Mouse (Mus musculus) intestine, embryonic 14.5 days (tissue): ENCODE results near the gene Nol3. TPM values are rescaled to one million over a fixed set of nuclear protein-coding genes. Genes with fewer than 3 reads are reported as not detected.

ENCODE experiments used
- ATAC-seq: fragments of 200-750 bp; cut with Nextera tagmentation; replicated peaks from 2 replicates; pipeline ENCODE4 v1.8.0; 2017; ENCODE audit warnings: low read depth, moderate number of reproducible peaks, moderate TSS enrichment, moderate library complexity; ENCODE audit not compliant: low FRiP score, low TSS enrichment
- DNase-seq: peaks from one replicate; pipeline ENCODE4 v3.0.0-alpha.2; 2018; ENCODE audit warnings: low spot score
- H3K27ac ChIP-seq: fragments of 300-500 bp; sonication (generic); 2 replicates; pipeline ENCODE4 v1.5.1; 2014; ENCODE audit warnings: low read depth, mild to moderate bottlenecking, control low read depth
- H3K27me3 ChIP-seq: fragments of 300-500 bp; sonication (generic); replicated peaks from 2 replicates; pipeline ENCODE4 v1.6.1; 2014; ENCODE audit warnings: low read length, control low read depth; ENCODE audit not compliant: control insufficient read depth, insufficient read depth
- H3K36me3 ChIP-seq: fragments of 300-500 bp; sonication (generic); 2 replicates; pipeline ENCODE4 v1.6.1; 2014; ENCODE audit warnings: low read length, control low read depth; ENCODE audit not compliant: control insufficient read depth, insufficient read depth
- H3K4me1 ChIP-seq: fragments of 300-500 bp; sonication (generic); replicated peaks from 2 replicates; pipeline ENCODE4 v1.6.1; 2014; ENCODE audit warnings: low read length, control low read depth, mixed read lengths; ENCODE audit not compliant: control insufficient read depth, insufficient read depth
- H3K4me2 ChIP-seq: fragments of 300-500 bp; sonication (generic); 2 replicates; pipeline ENCODE4 v1.6.1; 2014; ENCODE audit warnings: low read length
- H3K4me3 ChIP-seq: fragments of 300-500 bp; sonication (generic); 2 replicates; pipeline ENCODE4 v1.5.1; 2014; ENCODE audit warnings: low read depth, low read length, control low read depth, mixed read lengths
- H3K9ac ChIP-seq: fragments of 300-500 bp; sonication (generic); 2 replicates; pipeline ENCODE4 v1.6.1; 2014; ENCODE audit warnings: mild to moderate bottlenecking, low read length
- H3K9me3 ChIP-seq: fragments of 300-500 bp; sonication (generic); 2 replicates; pipeline ENCODE4 v1.6.1; 2016; ENCODE audit warnings: low read length, control low read depth; ENCODE audit not compliant: control insufficient read depth
- WGBS: fragments of 180-500 bp; shearing (Covaris S2); extraction: QIAGEN DNeasy Blood & Tissue Kit; methylation state at CpG from one replicate; pipeline ENCODE4 v1.1.7; 2014; 5-methylcytosine and 5-hydroxymethylcytosine counted together
- polyA plus RNA-seq: library from polyadenylated mRNA; unstranded; fragments of >200 nt; fragmentation: Nextera tagmentation; extraction: Ambion mirVana; gene quantifications from 2 replicates; pipeline ENCODE4 v1.2.1, GENCODE M21; 2014

The Nol3 gene
- polyA plus RNA-seq, 1 experiment from 2014 or later = 1.3 TPM

DNA sequence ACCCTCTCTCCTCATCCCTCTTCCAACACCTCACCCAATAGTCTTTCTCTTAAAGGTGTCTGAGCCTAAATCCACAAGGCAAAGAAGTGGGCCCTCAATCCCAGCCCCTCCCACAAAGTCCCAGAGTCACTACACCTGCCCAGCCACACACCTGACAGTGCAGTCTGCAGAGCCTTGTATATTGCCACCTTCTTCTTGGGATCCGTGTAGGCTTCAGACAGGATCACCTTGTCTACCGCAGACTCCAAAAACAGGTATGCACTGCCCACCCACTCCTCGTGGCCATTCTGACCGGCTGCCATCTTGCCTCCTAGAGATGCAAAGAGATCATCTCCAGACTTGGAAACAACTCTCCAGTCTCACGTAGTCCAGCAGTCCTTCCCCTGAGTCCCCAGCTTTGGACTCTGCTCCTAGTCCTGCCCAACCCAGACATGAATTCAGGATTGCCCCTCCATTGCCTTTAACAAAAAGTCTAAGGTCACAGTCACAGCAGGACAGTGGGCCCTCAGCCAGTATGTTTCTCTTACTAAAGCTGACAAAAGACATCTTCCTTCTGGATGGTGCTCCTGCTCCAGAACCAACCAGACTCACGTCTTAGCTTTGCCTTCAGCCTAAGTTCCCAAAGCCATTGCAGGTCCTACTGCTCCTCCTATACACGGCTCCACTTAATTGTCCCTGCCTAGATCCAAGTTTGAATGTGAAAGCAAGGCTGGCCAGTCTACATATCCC is 15.4 kb upstream of the Nol3 start:
- Histone ChIP-seq H3K27me3 (peaks cover 54% of the 10 kb centered on the region), H3K4me2 (no peak overlapping the region)

DNA sequence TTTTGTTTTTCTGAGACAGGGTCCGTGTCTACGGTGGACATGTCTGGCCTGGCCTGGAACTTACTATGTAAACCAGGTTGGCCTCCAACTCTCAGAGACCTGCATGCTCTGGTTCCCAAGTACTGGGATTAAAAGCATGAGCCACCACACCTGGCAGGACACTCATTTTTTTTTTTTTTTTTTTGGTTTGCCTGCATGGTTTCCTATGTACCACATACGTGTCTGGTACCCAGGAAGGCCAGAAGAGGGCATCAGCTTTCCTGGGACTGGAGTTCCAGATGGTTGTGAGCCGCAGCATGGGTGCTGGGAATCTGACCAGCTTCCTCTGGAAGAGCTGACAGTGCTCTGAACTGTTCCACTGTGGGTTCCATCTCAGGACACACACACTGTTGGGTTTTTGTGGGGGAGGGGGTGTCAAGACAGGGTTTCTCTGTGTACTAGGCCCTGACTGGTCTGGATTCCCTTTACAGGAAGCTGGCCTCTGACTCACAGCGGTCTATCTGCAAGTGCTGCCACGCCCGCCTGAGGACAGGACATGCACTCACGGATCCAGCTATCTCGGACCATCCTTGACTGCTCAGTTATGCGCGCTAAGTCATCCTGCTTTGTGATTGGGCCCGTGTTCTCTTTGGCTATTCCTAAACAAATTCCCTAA is 14.5 kb upstream of the Nol3 start:
- Histone ChIP-seq H3K27me3 (peaks cover 58% of the 10 kb centered on the region), H3K4me3 (no peak overlapping the region), H3K9me3 (no peaks in the 10 kb centered on the region), H3K4me2 (no peak overlapping the region), H3K9ac (no peak overlapping the region), H3K36me3 (no peaks in the 10 kb centered on the region), H3K27ac (no peak overlapping the region), H3K4me1 (peaks cover 20% of the 10 kb centered on the region)
- WGBS = 83% methylated on average over 12 of the region's 12 CpGs
- DNase-seq (no peak), ATAC-seq (no peak)

More for the DNA sequence above, 15.4 kb upstream of the Nol3 start:
- H3K9ac ChIP-seq = no peak overlapping the region
- no peaks in the 10 kb centered on the region for H3K36me3 ChIP-seq
- H3K9me3 ChIP-seq = no peaks in the 10 kb centered on the region
- WGBS = 78% methylated on average over 7 of the region's 7 CpGs
- H3K4me3 ChIP-seq = no peak overlapping the region
- ATAC-seq (no peak), DNase-seq (no peak)
- no peak overlapping the region for H3K27ac ChIP-seq
- H3K4me1 ChIP-seq = peaks cover 20% of the 10 kb centered on the region

DNA sequence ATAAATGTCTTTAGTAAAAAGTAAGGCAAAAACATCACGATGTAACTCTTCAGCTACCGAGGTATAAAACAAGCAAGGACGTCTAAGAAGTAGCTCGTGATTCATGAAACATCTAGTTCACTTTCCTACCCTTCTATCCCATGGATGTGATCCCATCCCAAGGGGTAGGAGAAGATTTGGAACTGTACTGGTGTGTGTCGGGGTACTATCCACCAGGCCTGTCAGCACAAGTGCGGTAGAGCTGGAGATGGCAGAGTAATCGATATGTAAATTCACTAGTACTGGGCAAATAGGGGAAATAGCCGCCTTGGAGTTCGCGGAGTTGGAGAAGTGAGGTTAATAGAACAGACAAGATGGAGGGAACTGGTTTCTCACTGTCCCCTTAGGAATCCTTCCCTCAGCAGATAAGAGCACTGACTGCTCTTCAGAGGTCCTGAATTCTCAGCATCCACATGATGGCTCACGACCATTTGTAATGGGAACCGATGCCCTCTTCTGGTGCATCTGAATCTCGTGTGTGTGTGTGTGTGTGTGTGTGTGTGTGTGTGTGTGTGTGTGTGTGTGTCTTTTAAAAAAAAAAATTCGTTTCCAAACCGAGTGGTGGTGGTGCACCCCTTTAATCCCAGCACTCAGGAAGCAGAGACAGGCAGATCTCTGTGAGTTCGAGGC is 12.6 kb upstream of the Nol3 start:
- H3K9me3 ChIP-seq = no peaks in the 10 kb centered on the region
- 0 out of 2 replicates have a peak overlapping the region, but pooled peaks have one; percentile 71 for H3K4me3 ChIP-seq
- ATAC-seq = no peak
- no peak for DNase-seq
- peaks cover 69% of the 10 kb centered on the region for H3K27me3 ChIP-seq
- no peak overlapping the region for H3K9ac ChIP-seq
- peak overlapping the region; percentile 79 for H3K4me2 ChIP-seq
- peaks cover 20% of the 10 kb centered on the region for H3K4me1 ChIP-seq
- 46% methylated on average over 16 of the region's 16 CpGs for WGBS
- no peaks in the 10 kb centered on the region for H3K36me3 ChIP-seq
- no peak overlapping the region for H3K27ac ChIP-seq

DNA sequence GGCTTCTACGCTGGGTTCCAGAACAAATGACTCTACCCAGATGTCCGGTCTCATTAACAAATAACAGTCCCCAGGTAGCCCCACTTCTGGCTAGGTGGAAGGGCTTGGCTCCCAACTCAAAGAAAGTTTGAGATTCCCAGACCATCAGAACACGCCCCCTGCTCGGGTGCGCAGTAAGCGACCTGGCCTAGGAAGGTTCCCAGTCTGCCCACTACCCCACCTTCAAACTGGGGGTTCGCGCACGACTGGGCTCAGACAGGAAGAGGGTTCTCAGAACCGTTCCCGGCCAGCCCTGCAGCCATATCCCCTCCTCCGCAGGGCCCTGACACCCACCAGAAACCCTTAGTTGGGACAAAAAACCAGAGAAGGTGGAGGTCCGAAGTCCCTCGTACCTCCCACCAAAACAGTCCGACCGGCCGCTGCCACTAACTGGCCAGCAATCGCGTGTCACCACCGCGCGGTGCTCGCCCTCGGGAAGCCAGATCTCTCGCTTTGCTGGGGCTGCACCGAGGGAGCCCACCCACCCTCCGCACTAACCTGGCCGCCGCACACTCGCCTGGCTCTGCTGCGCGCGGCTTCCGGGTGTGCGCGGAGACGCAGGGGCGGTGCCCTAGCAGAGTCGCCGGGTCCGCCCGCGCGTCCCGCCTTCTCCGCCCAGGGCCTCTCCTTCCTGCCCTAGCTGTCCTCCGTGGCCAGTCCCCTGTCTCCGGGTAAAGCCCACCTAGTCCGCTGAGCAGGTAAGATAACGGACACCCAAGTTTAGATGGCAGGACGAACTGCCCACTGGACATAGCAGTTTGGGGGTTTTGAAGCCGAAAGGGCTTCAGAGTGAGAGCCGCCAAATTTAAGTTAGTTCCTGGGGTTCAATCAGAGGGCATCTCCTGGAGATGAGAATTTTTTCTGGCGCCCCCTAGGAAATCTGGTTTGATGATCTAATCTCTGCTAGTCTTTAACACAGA is 11.6 kb upstream of the Nol3 start, which contains the start of the genes Tradd and Fbxl8:
Gene Tradd (minus strand): TSS at position 586 of the 959 bp plus-strand sequence.
Gene Fbxl8 (plus strand): TSS at position 625 of the 959 bp plus-strand sequence.
- no peak within 1 kb of the TSS for H3K27ac ChIP-seq
- DNase-seq = peak; percentile 83
- H3K27me3 ChIP-seq = peaks cover 69% of the 10 kb centered on the region
- under 1% methylated on average over 54 of the region's 54 CpGs for WGBS
- ATAC-seq = peak; percentile 69
- peak within 1 kb of the TSS; percentile 51 for H3K9ac ChIP-seq
- peak within 1 kb of the TSS; percentile 71 for H3K4me3 ChIP-seq
- no peaks in the 10 kb centered on the region for H3K9me3 ChIP-seq
- H3K36me3 ChIP-seq = no peaks in the 10 kb centered on the region
- peak within 1 kb of the TSS; percentile 79 for H3K4me2 ChIP-seq
- H3K4me1 ChIP-seq = peaks cover 23% of the 10 kb centered on the region

DNA sequence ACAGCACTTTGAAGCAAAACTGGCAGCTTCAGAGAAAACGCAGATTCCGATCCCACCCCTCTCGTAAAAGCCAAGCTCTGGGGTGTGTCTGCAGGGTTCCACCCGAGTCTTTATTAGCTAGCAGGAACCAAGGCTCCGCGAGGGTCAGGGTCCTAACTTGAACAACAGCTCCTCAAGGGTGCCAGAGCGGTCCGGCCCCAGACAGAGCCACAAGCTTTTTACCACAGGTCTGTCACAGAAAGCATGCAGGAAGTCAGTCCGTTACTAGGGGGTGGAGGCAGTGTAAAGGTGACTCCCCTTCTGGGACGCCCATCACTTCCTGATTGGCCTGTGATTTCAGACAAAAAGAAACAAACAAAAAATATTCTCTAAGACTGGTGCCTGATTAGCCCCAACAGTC is 10.8 kb upstream of the Nol3 start:
- DNase-seq (no peak), ATAC-seq (no peak)
- Histone ChIP-seq H3K4me3 (peak overlapping the region; percentile 71), H3K36me3 (no peaks in the 10 kb centered on the region), H3K4me1 (peaks cover 23% of the 10 kb centered on the region), H3K9me3 (no peaks in the 10 kb centered on the region), H3K4me2 (peak overlapping the region; percentile 79), H3K27me3 (peaks cover 69% of the 10 kb centered on the region), H3K9ac (peak overlapping the region; percentile 51; the same call in 1 of the 2 replicates), H3K27ac (no peak overlapping the region)
- WGBS = 9% methylated on average over 10 of the region's 10 CpGs

DNA sequence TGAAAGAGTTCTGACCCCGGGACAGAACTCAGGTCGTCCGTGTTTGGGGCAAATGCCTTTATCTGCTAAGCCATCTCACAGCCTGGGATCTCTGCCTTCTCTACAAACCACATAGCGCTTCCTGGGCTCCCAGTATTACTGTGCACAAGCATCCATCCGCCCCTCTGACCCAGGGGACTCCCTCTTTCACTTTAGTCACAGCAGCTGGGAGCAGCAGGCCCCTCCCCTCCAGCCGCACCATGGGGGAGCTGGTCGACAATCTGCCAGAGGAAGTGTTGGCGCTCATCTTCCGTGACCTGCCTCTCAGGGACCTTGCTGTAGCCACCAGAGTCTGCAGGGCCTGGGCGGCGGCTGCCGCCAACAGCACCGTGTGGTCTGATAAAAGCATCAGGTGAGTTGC is 9.2 kb upstream of the Nol3 start:
- no peaks in the 10 kb centered on the region for H3K36me3 ChIP-seq
- no peak overlapping the region for H3K4me3 ChIP-seq
- H3K9ac ChIP-seq = no peak overlapping the region
- H3K27ac ChIP-seq = no peak overlapping the region
- peak; percentile 50 for DNase-seq
- ATAC-seq = no peak
- peaks cover 30% of the 10 kb centered on the region for H3K4me1 ChIP-seq
- H3K27me3 ChIP-seq = peaks cover 74% of the 10 kb centered on the region
- no peaks in the 10 kb centered on the region for H3K9me3 ChIP-seq
- 24% methylated on average over 13 of the region's 13 CpGs for WGBS
- H3K4me2 ChIP-seq = no peak overlapping the region

DNA sequence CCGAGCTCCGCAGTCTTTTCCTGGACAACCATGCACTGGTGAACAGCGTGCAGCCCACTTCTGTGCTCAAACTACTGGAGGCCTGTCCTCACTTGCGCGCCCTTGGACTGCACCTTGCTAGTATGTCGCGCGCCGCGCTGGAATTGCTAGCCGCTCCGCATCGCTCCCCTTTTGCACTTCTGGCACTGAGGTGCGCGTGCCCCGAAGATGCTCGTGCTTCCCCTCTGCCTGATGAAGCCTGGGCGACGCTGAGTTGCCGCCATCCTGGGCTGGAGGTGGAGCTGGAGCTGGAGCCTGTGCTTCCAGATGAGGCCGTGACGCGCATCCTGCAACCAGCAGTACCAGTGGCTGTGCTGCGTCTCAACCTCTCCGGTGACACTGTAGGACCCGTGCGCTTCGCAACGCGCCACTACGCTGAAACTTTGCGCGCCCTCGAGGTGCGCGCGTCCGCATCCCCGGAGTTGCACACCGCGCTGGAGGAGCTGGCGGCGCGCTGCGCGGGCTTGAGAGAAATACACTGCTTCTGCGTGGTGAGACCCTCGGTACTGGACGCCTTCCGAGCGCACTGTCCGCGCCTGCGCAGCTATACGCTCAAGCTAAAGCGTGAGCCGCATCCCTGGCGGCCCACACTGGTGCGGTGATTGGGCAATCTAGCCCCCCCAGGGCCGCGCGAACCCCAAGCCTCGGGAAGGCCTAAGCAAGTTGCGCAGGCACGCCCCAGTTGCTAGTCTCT is 7.4 kb upstream of the Nol3 start:
- Histone ChIP-seq H3K9me3 (no peaks in the 10 kb centered on the region), H3K27me3 (peaks cover 84% of the 10 kb centered on the region), H3K4me2 (peak overlapping the region; percentile 82), H3K4me3 (peak overlapping the region; percentile 41), H3K27ac (no peak overlapping the region), H3K36me3 (no peaks in the 10 kb centered on the region), H3K4me1 (peaks cover 30% of the 10 kb centered on the region), H3K9ac (peak overlapping the region; percentile 11; the same call in 1 of the 2 replicates)
- DNase-seq = peak; percentile 85
- ATAC-seq = peak; percentile 42
- WGBS = 2% methylated on average over 65 of the region's 65 CpGs
